Mouse (Mus musculus) MEL-GATA-1-ER (cell line): ENCODE results near the gene Dbf4.
A peak's percentile ranks its signal among the peaks of the same experiment; 100 is the strongest.

ENCODE experiments used
- DNase-seq: peaks from one replicate; pipeline ENCODE4 v3.0.0-alpha.2; 2012; ENCODE audit warnings: low read depth; ENCODE audit errors: extremely low read depth

The Dbf4 gene

DNA sequence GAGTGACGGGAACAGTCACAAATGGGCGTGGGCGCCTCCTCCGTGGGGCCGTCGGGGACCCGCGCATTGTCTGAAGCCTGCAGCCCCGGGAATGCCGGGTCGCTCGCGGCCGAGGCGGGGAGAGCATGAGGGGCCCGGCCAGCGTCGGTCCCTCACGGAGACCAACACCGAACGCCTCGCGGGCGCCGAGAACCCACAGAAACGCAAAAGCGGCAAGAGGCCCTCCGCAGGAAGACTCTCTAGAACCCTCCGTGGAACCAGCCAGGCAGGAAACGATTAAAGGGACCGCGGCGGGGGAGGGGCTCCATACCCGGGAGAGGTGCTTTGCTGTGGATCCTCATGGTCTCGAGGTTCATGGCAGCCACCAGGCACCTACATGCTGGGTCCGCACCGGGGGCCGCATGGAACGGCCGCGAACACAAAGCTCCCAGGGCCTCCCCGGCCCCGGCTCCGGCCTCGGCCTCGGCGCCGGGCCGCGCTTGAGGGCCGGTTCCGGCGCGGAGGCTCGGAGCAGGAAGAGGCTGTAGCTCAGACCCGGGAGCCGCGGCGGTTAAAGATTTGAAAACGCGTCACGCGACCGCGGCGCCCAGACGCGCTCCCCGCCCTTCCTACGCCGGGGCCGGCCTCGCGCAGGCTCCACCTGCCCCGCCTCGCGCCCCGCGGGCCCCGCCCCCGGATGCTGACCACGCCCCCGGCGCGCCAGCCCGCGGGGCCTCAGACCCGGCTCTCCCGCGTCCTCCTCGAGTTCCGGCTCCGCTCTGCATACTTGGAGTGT, at the start of gene Dbf4, which contains the start of gene Slc25a40:
Dbf4 (minus strand) TSS at position 560 of the 775 bp plus-strand sequence.
Slc25a40 (plus strand) TSS at position 694 of the 775 bp plus-strand sequence.
- peak; percentile 52 for DNase-seq

- no peak for DNase-seq
These were observed 34.0 kb upstream of the Dbf4 start for GRCm38 (mm10) chr5:8456561-8456960.

DNA sequence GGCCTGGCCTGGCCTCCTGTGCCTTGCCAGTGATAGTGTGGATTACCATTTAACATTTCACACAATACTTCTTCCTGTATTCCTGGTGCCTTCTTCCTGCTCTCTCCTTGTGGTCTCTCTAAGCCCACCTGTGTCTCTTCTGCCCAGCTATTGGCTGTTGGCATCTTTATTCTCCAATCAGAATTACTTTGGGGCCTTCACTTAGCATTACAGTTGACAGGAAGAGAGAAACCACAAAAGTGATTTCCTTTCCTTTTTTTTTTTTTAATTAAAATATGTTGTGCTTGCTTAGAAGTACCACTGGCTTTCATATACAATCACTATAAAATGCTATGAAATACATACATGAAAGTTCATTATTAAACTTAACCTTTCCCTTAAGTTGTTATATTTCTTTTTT, 33.0 kb upstream of the Dbf4 start:
- DNase-seq: no peak

DNA sequence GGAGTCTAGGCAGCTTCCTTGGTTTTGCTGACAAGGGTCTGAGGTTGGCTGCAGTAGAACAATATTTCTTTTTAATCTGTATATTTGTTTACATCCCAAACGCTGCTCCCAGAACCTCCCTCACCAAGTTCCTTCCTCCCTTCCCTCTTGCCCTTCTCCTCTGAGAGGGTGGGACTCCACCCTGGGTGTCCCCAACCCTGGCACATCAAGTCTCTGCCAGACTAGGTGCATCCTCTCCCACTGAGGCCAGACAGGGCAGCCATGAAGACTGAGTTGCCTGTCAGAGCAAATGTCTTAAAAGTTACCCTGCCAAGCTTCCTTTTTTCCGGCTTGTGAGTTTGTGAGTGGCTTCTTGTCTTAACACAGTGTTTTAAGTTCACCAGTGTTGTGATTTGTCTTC, 16.6 kb upstream of the Dbf4 start:
- no peak for DNase-seq

DNA sequence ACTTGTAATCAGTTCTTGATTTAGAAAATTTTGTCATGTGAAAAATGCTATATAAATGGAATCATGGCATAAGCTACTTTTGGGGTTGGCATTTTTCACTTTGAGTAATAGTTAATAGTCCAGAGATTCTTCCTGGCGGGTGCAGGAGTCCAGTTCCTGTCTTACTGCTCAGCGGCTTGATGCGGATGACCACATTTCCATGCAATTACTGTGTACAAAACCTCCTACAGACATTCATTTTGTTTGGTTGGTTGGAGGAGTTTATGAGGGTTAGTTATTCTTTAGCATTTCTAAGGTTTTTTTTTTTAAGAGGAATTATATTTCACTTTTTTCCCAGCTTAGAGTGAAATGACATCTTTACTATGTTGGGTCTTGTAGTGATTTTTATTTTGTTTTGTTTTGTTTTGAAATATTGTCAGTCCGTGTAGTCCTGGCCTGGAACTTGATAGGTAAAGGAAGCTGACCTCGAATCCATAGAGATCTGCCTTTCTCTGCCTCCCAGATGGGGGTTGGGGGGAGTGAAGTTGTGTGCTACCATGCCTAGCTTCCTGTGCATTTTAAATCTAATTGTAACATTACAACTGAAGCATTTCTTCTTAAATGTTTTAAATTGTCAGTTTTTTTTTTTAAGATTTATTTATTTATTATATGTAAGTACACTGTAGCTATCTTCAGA, 15.1 kb upstream of the Dbf4 start:
- no peak for DNase-seq

- no peak for DNase-seq
These were observed 3.4 kb upstream of the Dbf4 start for GRCm38 (mm10) chr5:8425899-8426298.

DNA sequence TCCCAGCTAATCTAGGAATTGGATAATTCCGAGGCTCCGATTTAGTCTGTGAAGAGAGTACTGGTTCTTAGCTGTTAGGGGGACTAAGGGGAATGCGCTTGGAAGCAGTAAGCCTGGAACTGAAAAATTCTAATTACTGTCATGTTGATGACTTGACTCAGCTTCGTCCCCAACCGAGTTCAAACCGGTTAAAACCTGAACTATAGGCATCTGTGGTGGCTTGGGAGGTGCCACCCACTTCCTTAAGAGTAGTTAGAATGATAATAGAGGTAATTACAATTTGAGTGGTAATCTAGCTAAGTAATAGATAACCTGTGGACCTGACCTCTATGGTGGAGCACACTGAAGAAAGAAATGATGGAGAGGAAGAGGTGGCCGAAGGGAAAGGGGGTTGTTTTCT, 1.6 kb upstream of the Dbf4 start:
- peak; percentile 51 for DNase-seq

GRCm38 (mm10) chr5:8422932-8423928, 714 bp upstream of the Dbf4 start:
- peak; percentile 62 for DNase-seq

DNA sequence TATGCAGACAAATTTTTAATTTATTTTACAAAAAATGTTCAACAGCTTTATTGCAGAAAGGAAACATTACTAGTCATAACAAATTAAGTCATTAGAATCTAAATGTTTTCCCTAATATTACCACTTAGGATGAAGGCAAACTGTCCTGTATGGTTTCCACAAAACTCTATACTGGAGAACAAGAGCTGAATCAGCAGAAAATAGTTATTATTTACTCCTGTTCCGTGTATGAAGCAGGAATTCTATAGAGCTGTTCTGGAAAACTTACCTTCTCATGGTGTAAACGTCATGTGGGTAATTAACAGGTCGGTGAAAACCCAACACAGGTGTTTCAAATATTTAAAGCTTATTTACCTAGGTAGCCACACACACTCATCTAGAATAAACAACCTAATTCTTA, 1.1 kb downstream of the Dbf4 start:
- no peak for DNase-seq

- no peak for DNase-seq
These were observed 5.1 kb downstream of the Dbf4 start for GRCm38 (mm10) chr5:8417443-8417842.

DNA sequence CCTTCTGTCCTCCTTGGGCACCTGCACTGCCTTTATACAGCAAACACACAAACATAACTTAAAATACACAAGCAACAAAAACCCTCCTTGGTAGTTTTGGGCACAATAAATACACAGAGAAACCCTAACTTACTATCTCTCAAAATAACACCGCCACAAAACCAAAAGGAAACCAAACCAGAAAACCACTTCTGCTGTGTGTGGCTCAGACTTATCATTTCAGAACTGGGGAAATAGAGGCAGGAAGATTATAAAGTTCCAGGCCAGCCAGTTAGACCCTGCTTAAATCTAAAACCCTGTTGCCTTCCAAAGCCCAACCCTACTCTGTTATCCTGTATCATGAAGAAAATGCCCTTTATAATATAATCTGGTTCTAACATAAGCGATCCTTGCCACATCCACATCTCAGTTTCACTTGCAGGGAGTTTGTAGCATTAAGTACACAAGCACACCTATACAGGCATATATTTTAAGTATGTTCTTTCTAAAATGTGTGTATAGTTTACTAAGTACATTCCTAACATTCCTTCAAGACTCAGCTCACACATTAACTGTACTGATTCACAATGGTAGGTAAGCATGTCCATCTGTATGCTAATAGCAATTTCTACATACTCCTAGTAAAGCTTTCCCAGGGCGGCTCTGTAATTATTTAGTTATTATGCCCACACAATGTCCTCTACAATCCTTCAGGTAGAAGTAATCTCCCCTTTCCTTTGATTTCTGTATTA, 5.7 kb downstream of the Dbf4 start:
- no peak for DNase-seq

- DNase-seq: no peak
These were observed 13.8 kb downstream of the Dbf4 start for GRCm38 (mm10) chr5:8408746-8409145.

GRCm38 (mm10) chr5:8397587-8398249, 24.8 kb downstream of the Dbf4 start:
- DNase-seq: no peak

- DNase-seq: no peak
These were observed 28.5 kb downstream of the Dbf4 start for GRCm38 (mm10) chr5:8393891-8394583.

- no peak for DNase-seq
These were observed 48.1 kb downstream of the Dbf4 start for GRCm38 (mm10) chr5:8374297-8374906.

GRCm38 (mm10) chr5:8373415-8373814, 49.1 kb downstream of the Dbf4 start:
- DNase-seq: no peak

DNA sequence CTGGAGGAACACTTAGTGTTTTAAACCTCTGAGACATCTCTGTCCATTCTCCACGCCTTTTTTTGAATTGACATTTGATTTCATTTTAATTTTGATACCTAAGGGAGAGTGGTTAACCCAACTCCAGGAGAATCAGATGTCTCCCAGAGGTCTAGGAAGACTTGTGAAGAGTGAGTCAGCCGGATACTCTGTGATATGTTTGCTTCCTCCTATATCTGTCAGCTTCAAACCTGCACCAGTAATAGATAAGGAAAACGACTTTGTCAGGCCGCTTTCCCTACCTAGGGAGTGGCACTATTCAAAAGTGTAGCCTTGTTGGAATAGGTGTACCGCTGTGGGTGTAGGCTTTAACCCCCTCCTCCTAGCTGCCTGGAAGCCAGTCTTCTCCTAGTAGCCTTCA, 53.7 kb downstream of the Dbf4 start:
- DNase-seq: no peak

- DNase-seq: no peak
These were observed 54.2 kb downstream of the Dbf4 start for GRCm38 (mm10) chr5:8368328-8368692.

DNA sequence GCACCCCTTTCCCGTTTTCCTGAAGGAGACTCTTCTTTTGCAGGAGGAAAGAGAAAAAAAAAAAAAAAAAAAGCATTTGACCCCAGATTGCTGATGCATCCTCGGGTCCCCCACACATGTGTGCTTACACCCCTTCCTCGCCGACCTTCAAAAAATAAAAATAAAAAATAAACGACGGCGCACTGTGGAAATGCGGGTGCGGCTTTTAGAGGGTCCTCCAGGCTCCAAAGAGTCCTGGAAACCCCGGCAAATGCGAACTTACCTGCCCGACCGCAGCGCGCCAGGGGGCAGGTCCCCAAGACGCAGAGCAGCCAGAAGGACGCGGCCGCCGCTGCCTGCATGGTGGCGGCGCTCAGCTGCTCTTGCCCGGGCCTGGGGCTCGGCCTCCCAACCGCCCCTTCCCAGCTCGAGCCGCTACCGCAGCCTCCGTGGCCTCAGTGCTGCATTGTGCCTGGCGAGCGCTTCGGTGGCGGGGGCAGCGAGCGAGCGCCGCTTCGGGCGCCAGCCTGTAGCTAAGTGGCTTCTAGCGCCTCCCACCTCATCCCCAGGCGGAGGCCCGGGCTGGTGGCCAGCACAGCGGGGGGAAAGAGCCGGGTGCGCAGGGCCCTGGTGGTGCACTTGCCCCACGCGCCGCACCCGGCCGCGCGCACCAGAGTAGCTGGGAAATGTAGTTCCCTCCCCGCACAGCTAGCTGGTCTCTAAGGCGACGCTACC, 54.7 kb downstream of the Dbf4 start, which contains the start of gene Adam22:
Adam22 (minus strand) TSS at position 547 of the 714 bp plus-strand sequence.
- no peak for DNase-seq
